Comparison of ENCODE assay signal across 27 mouse cellular contexts in genomic region chr2:163466771-163467170, GRCm38 (mm10). TPM values are rescaled to one million over a fixed set of nuclear protein-coding genes. Genes with fewer than 3 reads are reported as not detected.
DNase-seq lines count a peak whose midpoint lies in the region; ATAC-seq and TF ChIP-seq lines count a peak whose summit lies in the region.
"Had no signal": no experiment of that assay in that cellular context is flagged by ENCODE, and none has a peak within 500 bp of the region (broad histone marks: within the 10 kb centered on the region; RNA-seq: fewer than 3 reads in every experiment).

No protein-coding gene starts in this region.

- 24% methylated on average over 8 of the region's 8 CpGs for WGBS in lung, postnatal 0 days
- 51% methylated on average over 8 of the region's 8 CpGs for WGBS in stomach, embryonic 14.5 days

- no peak overlapping the region for H3K4me3 ChIP-seq in gastrocnemius, adult 2 months
- no peak overlapping the region for H3K4me3 ChIP-seq in lung, postnatal 0 days (ENCODE audit: low read depth, low read length)
- no peak overlapping the region for H3K4me3 ChIP-seq in stomach, embryonic 14.5 days (ENCODE audit: low read depth, low read length)
- H3K4me3 ChIP-seq: erythroblast, embryonic 14.5 days; kidney, embryonic 15.5 days had no signal

- peak overlapping the region; percentile 92 for H3K27ac ChIP-seq in gastrocnemius, adult 2 months
- H3K27ac ChIP-seq in lung, postnatal 0 days (ENCODE audit: low read length) = no peak overlapping the region
- no peak overlapping the region for H3K27ac ChIP-seq in stomach, embryonic 14.5 days (ENCODE audit: low read length)
- H3K27ac ChIP-seq: kidney, embryonic 15.5 days; macrophage had no signal

- no peaks in the 10 kb centered on the region for H3K27me3 ChIP-seq in lung, postnatal 0 days (replicated peaks; ENCODE audit: insufficient read depth, low read length)
- no peaks in the 10 kb centered on the region for H3K27me3 ChIP-seq in stomach, embryonic 14.5 days (ENCODE audit: control insufficient read depth, insufficient read depth, low read length)
- H3K27me3 ChIP-seq: kidney, embryonic 15.5 days had no signal

- H3K9ac ChIP-seq in lung, postnatal 0 days (replicated peaks; ENCODE audit: low read depth) = no peak overlapping the region
- no peak overlapping the region for H3K9ac ChIP-seq in stomach, embryonic 14.5 days (replicated peaks; ENCODE audit: low read depth, low read length)
- H3K9ac ChIP-seq: kidney, embryonic 15.5 days had no signal

- TF ChIP-seq EP300 in lung, postnatal 0 days (IDR thresholded peaks at IDR 0.05) = peak; percentile 79

- no peak overlapping the region for H3K4me2 ChIP-seq in lung, postnatal 0 days (replicated peaks; ENCODE audit: low read depth, low read length)
- H3K4me2 ChIP-seq in stomach, embryonic 14.5 days (replicated peaks; ENCODE audit: low read depth, low read length) = no peak overlapping the region
- H3K4me2 ChIP-seq: kidney, embryonic 15.5 days; midbrain, embryonic 11.5 days had no signal

- peak; percentile 89 for ATAC-seq in lung, postnatal 0 days
- ATAC-seq in stomach, embryonic 14.5 days (ENCODE audit: insufficient number of reproducible peaks, insufficient read depth, low FRiP score, low read depth) = peak; percentile 68
- ATAC-seq: CD4-positive, CD25-positive, alpha-beta regulatory T cell, adult 4 months; forebrain, embryonic 16.5 days had no signal

- no peaks in the 10 kb centered on the region for H3K9me3 ChIP-seq in lung, postnatal 0 days (ENCODE audit: low read length)
- H3K9me3 ChIP-seq in stomach, embryonic 14.5 days (ENCODE audit: control insufficient read depth, low read depth, low read length) = no peaks in the 10 kb centered on the region
- H3K9me3 ChIP-seq: kidney, embryonic 15.5 days had no signal

- H3K36me3 ChIP-seq in lung, postnatal 0 days (ENCODE audit: insufficient read depth, low read length) = peaks cover 10% of the 10 kb centered on the region; the same call in 1 of the 2 replicates
- peaks cover 12% of the 10 kb centered on the region; the same call in 1 of the 2 replicates for H3K36me3 ChIP-seq in stomach, embryonic 14.5 days (ENCODE audit: control insufficient read depth, insufficient read depth, low read length)

- no peak for DNase-seq in gastrocnemius, adult 2 months
- DNase-seq in gastrocnemius, postnatal 14 days = no peak
- DNase-seq in R1 (ENCODE audit: low read depth, low spot score) = peak; percentile 69
- DNase-seq in lung, postnatal 0 days (ENCODE audit: low spot score) = peak; percentile 85
- no peak for DNase-seq in right cerebral cortex, adult 2 months (ENCODE audit: low spot score in 2 of 2)
- no peak for DNase-seq in B cell, adult 2 months
- DNase-seq in adipocyte (ENCODE audit: low spot score) = no peak
- DNase-seq: cerebellum, adult 18-20 months; heart, adult 11 months; left cerebral cortex, postnatal 4 days; thymus, postnatal 14 days had no signal

- H3K4me1 ChIP-seq in lung, postnatal 0 days (ENCODE audit: insufficient read depth, low read depth, low read length) = 0 out of 2 replicates have a peak, but pooled peaks cover 3% of the 10 kb centered on the region
- no peaks in the 10 kb centered on the region for H3K4me1 ChIP-seq in stomach, embryonic 14.5 days (ENCODE audit: control insufficient read depth, insufficient read depth, low read length)

- TF ChIP-seq CTCF in gastrocnemius, adult 2 months (IDR thresholded peaks at IDR 0.05) = no peak
- no peak for TF ChIP-seq CTCF in lung, postnatal 0 days (IDR thresholded peaks at IDR 0.05)

- intact Hi-C loops in gastrocnemius, adult 2 months (cut with DNase I) = no loop called here
- intact Hi-C loops in gastrocnemius, postnatal 14 days (cut with DNase I; ENCODE audit: low total_unique reads) = no loop called here

RNA-seq across cellular contexts. Expression of gene Fitm2, which starts 5.7 kb away (rescaled TPM):
- total RNA-seq in gastrocnemius, adult 2 months (2021) = 100 to 1,000 TPM in 1 of 2 experiments, 10 to 100 TPM in 1; 73.8 to 106 TPM
- total RNA-seq in gastrocnemius, postnatal 14 days (2021) = 10 to 100 TPM; 46.2 to 63.3 TPM
- 18.6 and 22.5 TPM in 2 replicates for polyA plus RNA-seq in lung, postnatal 0 days (2015; fragmentation: Nextera tagmentation; extraction: Ambion mirVana)
- polyA plus RNA-seq in stomach, embryonic 14.5 days (2014; fragmentation: Nextera tagmentation; extraction: Ambion mirVana) = 8.5 and 11.0 TPM in 2 replicates

RNA-seq across cellular contexts. Expression of gene R3hdml, which starts 25.3 kb away (rescaled TPM):
- total RNA-seq in gastrocnemius, adult 2 months (2021) = not detected
- not detected for total RNA-seq in gastrocnemius, postnatal 14 days (2021)
- polyA plus RNA-seq in lung, postnatal 0 days (2015; fragmentation: Nextera tagmentation; extraction: Ambion mirVana) = 0.18 TPM in 1 of 2 replicates, not detected in the other
- polyA plus RNA-seq in stomach, embryonic 14.5 days (2014; fragmentation: Nextera tagmentation; extraction: Ambion mirVana) = not detected in 2 replicates
- total RNA-seq: adrenal gland, postnatal 10 days; gastrocnemius, adult 18-20 months; hematopoietic stem cell, adult 5-6 weeks; layer of hippocampus, postnatal 25 days; liver, adult 2 months; MEL; neutrophil, adult 5-6 weeks had no signal
- polyA plus RNA-seq: brain, embryonic 14.5 days; CD4-positive, CD25-positive, alpha-beta regulatory T cell, adult 4 months; erythroblast, embryonic 14.5 days; forebrain, embryonic 16.5 days; heart, embryonic 14.5 days; liver, adult 2 months; macrophage; midbrain, embryonic 11.5 days had no signal

RNA-seq across cellular contexts. Expression of gene Gdap1l1, which starts 28.5 kb away (rescaled TPM):
- total RNA-seq in gastrocnemius, adult 2 months (2021) = not detected
- total RNA-seq in gastrocnemius, postnatal 14 days (2021) = under 1 TPM in 1 of 2 experiments, not detected in 1; 0.23 TPM
- polyA plus RNA-seq in lung, postnatal 0 days (2015; fragmentation: Nextera tagmentation; extraction: Ambion mirVana) = 0.37 and 0.43 TPM in 2 replicates
- 5.3 and 8.4 TPM in 2 replicates for polyA plus RNA-seq in stomach, embryonic 14.5 days (2014; fragmentation: Nextera tagmentation; extraction: Ambion mirVana)
- total RNA-seq: liver, adult 2 months; MEL; neutrophil, adult 5-6 weeks had no signal
- polyA plus RNA-seq: CD4-positive, CD25-positive, alpha-beta regulatory T cell, adult 4 months; erythroblast, embryonic 14.5 days; liver, adult 2 months had no signal

RNA-seq across cellular contexts. Expression of gene Hnf4a, which starts 39.8 kb away (rescaled TPM):
- not detected for total RNA-seq in gastrocnemius, adult 2 months (2021)
- total RNA-seq in gastrocnemius, postnatal 14 days (2021) = not detected
- 0.23 TPM in 1 of 2 replicates, not detected in the other for polyA plus RNA-seq in lung, postnatal 0 days (2015; fragmentation: Nextera tagmentation; extraction: Ambion mirVana)
- 18.7 and 18.9 TPM in 2 replicates for polyA plus RNA-seq in stomach, embryonic 14.5 days (2014; fragmentation: Nextera tagmentation; extraction: Ambion mirVana)
- total RNA-seq: layer of hippocampus, postnatal 25 days; left cerebral cortex, postnatal 4 days; neutrophil, adult 5-6 weeks had no signal
- polyA plus RNA-seq: CD4-positive, CD25-positive, alpha-beta regulatory T cell, adult 4 months; heart, embryonic 14.5 days; macrophage; midbrain, embryonic 11.5 days had no signal

RNA-seq across cellular contexts. Expression of gene Oser1, which starts 42.3 kb away (rescaled TPM):
- 10 to 100 TPM; 32.4 to 38.2 TPM for total RNA-seq in gastrocnemius, adult 2 months (2021)
- total RNA-seq in gastrocnemius, postnatal 14 days (2021) = 10 to 100 TPM; 25.9 to 29.5 TPM
- 73.8 and 74.6 TPM in 2 replicates for polyA plus RNA-seq in lung, postnatal 0 days (2015; fragmentation: Nextera tagmentation; extraction: Ambion mirVana)
- 84.9 and 89.2 TPM in 2 replicates for polyA plus RNA-seq in stomach, embryonic 14.5 days (2014; fragmentation: Nextera tagmentation; extraction: Ambion mirVana)

Comparison
In these comparisons a context has a peak if more than half of its experiments do, and no peak if none do; other contexts are left out.
1. DNase-seq: peak in R1 (single experiment) and lung, postnatal 0 days (single experiment); none in gastrocnemius, adult 2 months (single experiment), gastrocnemius, postnatal 14 days (single experiment), right cerebral cortex, adult 2 months (0 of 2), B cell, adult 2 months (0 of 2) and adipocyte (single experiment).